Comparison of ENCODE assay signal across 34 mouse cellular contexts in genomic region chr11:83796980-83797608, GRCm38 (mm10). TPM values are rescaled to one million over a fixed set of nuclear protein-coding genes. Genes with fewer than 3 reads are reported as not detected.
DNase-seq lines count a peak whose midpoint lies in the region; ATAC-seq and TF ChIP-seq lines count a peak whose summit lies in the region.
"Had no signal": no experiment of that assay in that cellular context is flagged by ENCODE, and none has a peak within 500 bp of the region (broad histone marks: within the 10 kb centered on the region; RNA-seq: fewer than 3 reads in every experiment).

No protein-coding gene starts in this region.

- 39% methylated on average over 10 of the region's 10 CpGs for WGBS in liver, adult 2 months
- 72% methylated on average over 10 of the region's 10 CpGs for WGBS in liver, embryonic 12.5 days (ENCODE audit: insufficient replicate concordance)
- WGBS in kidney, adult 2 months = 48% methylated on average over 10 of the region's 10 CpGs
- 58% methylated on average over 10 of the region's 10 CpGs for WGBS in kidney, postnatal 0 days
- 79% methylated on average over 10 of the region's 10 CpGs for WGBS in forebrain, embryonic 12.5 days

- TF ChIP-seq CTCF in liver, adult 2 months (IDR thresholded peaks at IDR 0.05; ENCODE audit: low read depth, low read length) = no peak
- no peak for TF ChIP-seq CTCF in kidney, adult 2 months (conservative IDR thresholded peaks at IDR 0.05; ENCODE audit: insufficient read depth, insufficient read length, low read depth, low read length)
- no peak for TF ChIP-seq CTCF in kidney, postnatal 0 days (IDR thresholded peaks at IDR 0.05; ENCODE audit: low read depth)

- TF ChIP-seq POLR2A in liver, adult 2 months (IDR thresholded peaks at IDR 0.05; ENCODE audit: extremely low read depth, insufficient read depth, low read length) = no peak
- peak; percentile 33 for TF ChIP-seq POLR2A in kidney, adult 2 months (IDR thresholded peaks at IDR 0.05; ENCODE audit: low read depth, low read length)

- H3K4me2 ChIP-seq in liver, embryonic 12.5 days = no peak overlapping the region
- no peak overlapping the region for H3K4me2 ChIP-seq in kidney, postnatal 0 days (ENCODE audit: low read length)
- no peak overlapping the region for H3K4me2 ChIP-seq in forebrain, embryonic 12.5 days
- H3K4me2 ChIP-seq: embryonic facial prominence, embryonic 12.5 days; heart, embryonic 12.5 days; limb, embryonic 12.5 days; lung, embryonic 15.5 days had no signal

- no peaks in the 10 kb centered on the region for H3K27me3 ChIP-seq in liver, adult 2 months (ENCODE audit: control insufficient read depth, insufficient read depth, low read length)
- H3K27me3 ChIP-seq in liver, embryonic 12.5 days (replicated peaks) = peaks cover 16% of the 10 kb centered on the region; the same call in 1 of the 2 replicates
- H3K27me3 ChIP-seq in kidney, adult 2 months (replicated peaks; ENCODE audit: control insufficient read depth, insufficient read depth, low read length) = no peaks in the 10 kb centered on the region
- H3K27me3 ChIP-seq in kidney, postnatal 0 days (ENCODE audit: insufficient read depth, low read length) = no peaks in the 10 kb centered on the region
- H3K27me3 ChIP-seq in forebrain, embryonic 12.5 days = no peaks in the 10 kb centered on the region; the same call in 1 of the 2 replicates
- H3K27me3 ChIP-seq: embryonic facial prominence, embryonic 12.5 days; limb, embryonic 12.5 days; lung, embryonic 15.5 days had no signal

- H3K27ac ChIP-seq in liver, adult 2 months (replicated peaks; ENCODE audit: insufficient read depth, low read depth, low read length) = no peak overlapping the region
- no peak overlapping the region for H3K27ac ChIP-seq in liver, embryonic 12.5 days
- peak overlapping the region; percentile 88 for H3K27ac ChIP-seq in kidney, adult 2 months (ENCODE audit: insufficient read depth, low read depth, low read length)
- peak overlapping the region; percentile 43 for H3K27ac ChIP-seq in kidney, postnatal 0 days
- H3K27ac ChIP-seq in forebrain, embryonic 12.5 days = no peak overlapping the region
- H3K27ac ChIP-seq: embryonic facial prominence, embryonic 12.5 days; hindbrain, embryonic 10.5 days; hindbrain, postnatal 0 days; limb, embryonic 12.5 days; liver, embryonic 14.5 days; lung, embryonic 15.5 days had no signal

- no peak overlapping the region for H3K9ac ChIP-seq in liver, adult 2 months (ENCODE audit: low read depth, low read length)
- H3K9ac ChIP-seq in liver, embryonic 12.5 days = no peak overlapping the region
- H3K9ac ChIP-seq in kidney, postnatal 0 days (ENCODE audit: low read depth, low read length) = no peak overlapping the region
- H3K9ac ChIP-seq in forebrain, embryonic 12.5 days = no peak overlapping the region
- H3K9ac ChIP-seq: embryonic facial prominence, embryonic 12.5 days; heart, embryonic 12.5 days; limb, embryonic 12.5 days; liver, embryonic 14.5 days; lung, embryonic 15.5 days had no signal

- no peaks in the 10 kb centered on the region for H3K36me3 ChIP-seq in liver, adult 2 months (ENCODE audit: control insufficient read depth, insufficient read depth, low read length)
- no peaks in the 10 kb centered on the region for H3K36me3 ChIP-seq in liver, embryonic 12.5 days
- H3K36me3 ChIP-seq in kidney, adult 2 months (ENCODE audit: control insufficient read depth, insufficient read depth, low read length) = no peaks in the 10 kb centered on the region
- H3K36me3 ChIP-seq in kidney, postnatal 0 days (ENCODE audit: insufficient read depth, low read length) = no peaks in the 10 kb centered on the region
- no peaks in the 10 kb centered on the region for H3K36me3 ChIP-seq in forebrain, embryonic 12.5 days (replicated peaks)
- H3K36me3 ChIP-seq: embryonic facial prominence, embryonic 12.5 days; heart, embryonic 12.5 days; hindbrain, embryonic 10.5 days; limb, embryonic 12.5 days; lung, embryonic 15.5 days had no signal

- ATAC-seq in liver, embryonic 12.5 days = no peak
- peak; percentile 81 for ATAC-seq in kidney, postnatal 0 days (replicated peaks; ENCODE audit: low FRiP score, low read depth)
- ATAC-seq in forebrain, embryonic 12.5 days (ENCODE audit: low FRiP score) = no peak
- ATAC-seq: hindbrain, postnatal 0 days; intestine, embryonic 16.5 days had no signal

- H3K4me3 ChIP-seq in liver, adult 2 months (ENCODE audit: insufficient read depth, low read depth, low read length) = no peak overlapping the region
- H3K4me3 ChIP-seq in liver, embryonic 12.5 days = no peak overlapping the region
- H3K4me3 ChIP-seq in kidney, adult 2 months (ENCODE audit: insufficient read depth, low read depth, low read length) = no peak overlapping the region
- no peak overlapping the region for H3K4me3 ChIP-seq in kidney, postnatal 0 days (replicated peaks; ENCODE audit: low read depth, low read length)
- no peak overlapping the region for H3K4me3 ChIP-seq in forebrain, embryonic 12.5 days (replicated peaks)
- H3K4me3 ChIP-seq: embryonic facial prominence, embryonic 12.5 days; heart, embryonic 12.5 days; hindbrain, embryonic 10.5 days; limb, embryonic 12.5 days; lung, embryonic 15.5 days had no signal

- DNase-seq in liver, adult 2 months (ENCODE audit: extremely low read depth, low read depth, low spot score) = peak; percentile 52
- peak; percentile 94 for DNase-seq in kidney, adult 2 months
- no peak for DNase-seq in kidney, postnatal 0 days (ENCODE audit: low spot score)
- peak; percentile 63 for DNase-seq in yolk sac, embryonic 10.5 days (ENCODE audit: low spot score)
- no peak for DNase-seq in spleen, adult 12 weeks (ENCODE audit: low spot score)
- no peak for DNase-seq in spleen, postnatal 10 days (ENCODE audit: low spot score in 2 of 2)
- DNase-seq: adrenal gland, adult 8-10 months; cerebellum, adult 11-12 months; heart, adult 11 months; heart, postnatal 10 days; layer of hippocampus, postnatal 36 days; lung, postnatal 36 days; right cerebral cortex, postnatal 4 days; thymus, adult 18-20 months; thymus, postnatal 4 days had no signal

- H3K79me2 ChIP-seq in liver, adult 2 months (ENCODE audit: control insufficient read depth, insufficient read depth, low read length) = no peaks in the 10 kb centered on the region

- H3K4me1 ChIP-seq in liver, adult 2 months (ENCODE audit: control insufficient read depth, insufficient read depth, low read length) = peaks cover 3% of the 10 kb centered on the region; the same call in 1 of the 2 replicates
- no peaks in the 10 kb centered on the region for H3K4me1 ChIP-seq in liver, embryonic 12.5 days
- H3K4me1 ChIP-seq in kidney, adult 2 months (ENCODE audit: control insufficient read depth, insufficient read depth, low read length) = peaks cover 41% of the 10 kb centered on the region
- H3K4me1 ChIP-seq in kidney, postnatal 0 days (replicated peaks; ENCODE audit: insufficient read depth, low read length) = no peaks in the 10 kb centered on the region
- no peaks in the 10 kb centered on the region for H3K4me1 ChIP-seq in forebrain, embryonic 12.5 days
- H3K4me1 ChIP-seq: embryonic facial prominence, embryonic 12.5 days; hindbrain, embryonic 10.5 days; limb, embryonic 12.5 days had no signal

- H3K9me3 ChIP-seq in liver, embryonic 12.5 days (replicated peaks) = no peaks in the 10 kb centered on the region
- H3K9me3 ChIP-seq in kidney, postnatal 0 days (replicated peaks; ENCODE audit: low read length) = no peaks in the 10 kb centered on the region
- no peaks in the 10 kb centered on the region for H3K9me3 ChIP-seq in forebrain, embryonic 12.5 days
- H3K9me3 ChIP-seq: embryonic facial prominence, embryonic 12.5 days; heart, embryonic 12.5 days; hindbrain, embryonic 10.5 days; limb, embryonic 12.5 days; lung, embryonic 15.5 days had no signal

RNA-seq across cellular contexts. Expression of gene Heatr6, which starts 43.6 kb away (rescaled TPM):
- 6.5 and 8.9 TPM in 2 replicates for total RNA-seq in liver, adult 2 months (2014; rRNA removed)
- 9.7 and 9.8 TPM in 2 replicates for polyA plus RNA-seq in liver, adult 2 months (2012; rRNA removed)
- polyA plus RNA-seq in liver, embryonic 12.5 days (2016; fragmentation: Nextera tagmentation; extraction: Ambion mirVana) = 9.7 and 10.4 TPM in 2 replicates
- 10.9 and 12.0 TPM in 2 replicates for polyA plus RNA-seq in kidney, adult 2 months (2012; rRNA removed)
- polyA plus RNA-seq in kidney, postnatal 0 days (2015; fragmentation: Nextera tagmentation; extraction: Ambion mirVana) = 14.4 and 14.9 TPM in 2 replicates
- polyA plus RNA-seq in forebrain, embryonic 12.5 days (2016; fragmentation: Nextera tagmentation; extraction: Ambion mirVana) = 33.5 and 34.9 TPM in 2 replicates

RNA-seq across cellular contexts. Expression of gene Wfdc21, which starts 50.4 kb away (rescaled TPM):
- total RNA-seq in liver, adult 2 months (2014; rRNA removed) = 1,058 and 3,004 TPM in 2 replicates
- polyA plus RNA-seq in liver, adult 2 months (2012; rRNA removed) = 2,463 and 2,494 TPM in 2 replicates
- 3.3 and 4.1 TPM in 2 replicates for polyA plus RNA-seq in liver, embryonic 12.5 days (2016; fragmentation: Nextera tagmentation; extraction: Ambion mirVana)
- 0.77 and 1.9 TPM in 2 replicates for polyA plus RNA-seq in kidney, adult 2 months (2012; rRNA removed)
- polyA plus RNA-seq in kidney, postnatal 0 days (2015; fragmentation: Nextera tagmentation; extraction: Ambion mirVana) = 1.5 and 1.7 TPM in 2 replicates
- polyA plus RNA-seq in forebrain, embryonic 12.5 days (2016; fragmentation: Nextera tagmentation; extraction: Ambion mirVana) = not detected in 2 replicates
- total RNA-seq: ES-E14; heart, postnatal 10 days; hindbrain, postnatal 0 days; layer of hippocampus, adult 8-10 months; layer of hippocampus, postnatal 36 days; left cerebral cortex, postnatal 10 days; midbrain, postnatal 0 days had no signal
- polyA plus RNA-seq: cortical plate, adult 2 months; embryonic facial prominence, embryonic 12.5 days; forebrain, embryonic 11.5 days; heart, embryonic 12.5 days; hindbrain, embryonic 10.5 days; limb, embryonic 12.5 days; midbrain, postnatal 0 days; neural tube, embryonic 14.5 days had no signal

RNA-seq across cellular contexts. Expression of gene Hnf1b, which starts 52.8 kb away (rescaled TPM):
- 2.2 and 2.4 TPM in 2 replicates for total RNA-seq in liver, adult 2 months (2014; rRNA removed)
- polyA plus RNA-seq in liver, adult 2 months (2012; rRNA removed) = 13.7 and 14.9 TPM in 2 replicates
- 2.2 and 2.5 TPM in 2 replicates for polyA plus RNA-seq in liver, embryonic 12.5 days (2016; fragmentation: Nextera tagmentation; extraction: Ambion mirVana)
- 161 and 172 TPM in 2 replicates for polyA plus RNA-seq in kidney, adult 2 months (2012; rRNA removed)
- 88.8 and 92.6 TPM in 2 replicates for polyA plus RNA-seq in kidney, postnatal 0 days (2015; fragmentation: Nextera tagmentation; extraction: Ambion mirVana)
- not detected in 2 replicates for polyA plus RNA-seq in forebrain, embryonic 12.5 days (2016; fragmentation: Nextera tagmentation; extraction: Ambion mirVana)
- total RNA-seq: gastrocnemius, adult 8-10 months; heart, postnatal 10 days; hindbrain, postnatal 0 days; megakaryocyte-erythroid progenitor cell, adult 5-6 weeks; midbrain, postnatal 0 days had no signal
- polyA plus RNA-seq: embryonic facial prominence, embryonic 12.5 days; forebrain, embryonic 11.5 days; hindbrain, embryonic 10.5 days; limb, embryonic 12.5 days had no signal

Comparison
In these comparisons a context has a peak if more than half of its experiments do, and no peak if none do; other contexts are left out.
1. DNase-seq: peak in liver, adult 2 months (single experiment), kidney, adult 2 months (single experiment) and yolk sac, embryonic 10.5 days (single experiment); none in kidney, postnatal 0 days (single experiment), spleen, adult 12 weeks (single experiment) and spleen, postnatal 10 days (0 of 2).
2. RNA of gene Wfdc21, which starts 50.4 kb away (polyA plus RNA-seq): 2,463 to 2,494 TPM in liver, adult 2 months; 3.3 to 4.1 TPM in liver, embryonic 12.5 days, 1.5 to 1.7 TPM in kidney, postnatal 0 days, 0.77 to 1.9 TPM in kidney, adult 2 months and not detected in forebrain, embryonic 12.5 days; every median in the first group is over 100 times any median in the second.
3. H3K27ac ChIP-seq: peak in kidney, adult 2 months (single experiment) and kidney, postnatal 0 days (single experiment); none in liver, adult 2 months (single experiment), liver, embryonic 12.5 days (single experiment) and forebrain, embryonic 12.5 days (single experiment).